Mouse (Mus musculus) kidney, postnatal 36 days (tissue): ENCODE data around the gene Nfyc.

ENCODE experiments used
- DNase-seq, 2 experiments: peaks; one replicate each; pipeline ENCODE4 v3.0.0; 2021 to 2022; ENCODE audit warnings: mixed read lengths in 2 of 2

The Nfyc gene

DNA sequence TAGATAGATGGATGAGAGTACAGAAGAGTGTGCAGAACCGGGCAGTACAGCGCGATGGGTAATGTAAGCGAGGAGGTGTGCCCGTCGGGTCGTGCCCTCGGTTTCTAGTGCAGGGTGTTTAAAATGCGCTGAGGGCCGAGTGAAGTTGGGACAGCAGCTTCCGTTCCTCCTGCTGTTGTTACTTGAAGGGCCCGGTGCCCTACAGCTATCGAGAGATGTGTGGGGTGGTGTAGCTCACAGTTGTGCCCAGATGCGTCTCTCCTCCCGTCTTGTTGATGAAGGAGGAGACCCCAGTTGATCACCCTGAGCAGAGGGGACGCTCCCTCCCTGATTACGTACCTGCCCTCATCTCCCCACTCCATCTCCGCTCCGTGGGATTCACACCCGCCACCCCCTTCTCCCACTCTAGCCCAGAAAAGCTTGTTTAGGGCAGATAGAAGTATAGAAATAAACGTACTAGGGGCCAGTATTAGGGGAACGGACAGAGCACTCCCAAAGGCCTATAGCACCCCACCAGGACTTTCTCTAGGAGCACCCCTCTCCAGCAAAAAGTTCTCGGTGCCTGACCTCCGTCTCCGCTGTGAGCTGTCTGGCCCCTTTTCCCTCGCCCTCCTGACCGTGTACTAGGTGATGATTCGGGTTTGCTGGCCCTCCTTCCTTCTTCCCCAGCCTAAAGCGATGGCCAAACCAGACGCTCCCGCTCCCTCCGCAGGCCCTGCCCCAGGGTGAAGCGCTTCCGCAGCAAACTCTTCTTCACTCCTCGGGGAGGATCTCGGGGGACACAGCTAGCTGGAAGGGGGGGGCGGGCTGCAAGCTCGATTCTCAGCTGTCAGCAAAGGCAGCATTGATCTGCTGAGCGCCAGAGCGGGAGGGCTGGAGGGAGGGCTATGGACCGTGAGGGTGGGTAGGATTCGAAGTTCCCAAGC, 83.2 kb downstream of the Nfyc start, which contains the start of gene Kcnq4:
Gene Kcnq4, minus strand, starts transcription at position 672 of the 926 bp plus-strand sequence.
- no peak for DNase-seq

DNA sequence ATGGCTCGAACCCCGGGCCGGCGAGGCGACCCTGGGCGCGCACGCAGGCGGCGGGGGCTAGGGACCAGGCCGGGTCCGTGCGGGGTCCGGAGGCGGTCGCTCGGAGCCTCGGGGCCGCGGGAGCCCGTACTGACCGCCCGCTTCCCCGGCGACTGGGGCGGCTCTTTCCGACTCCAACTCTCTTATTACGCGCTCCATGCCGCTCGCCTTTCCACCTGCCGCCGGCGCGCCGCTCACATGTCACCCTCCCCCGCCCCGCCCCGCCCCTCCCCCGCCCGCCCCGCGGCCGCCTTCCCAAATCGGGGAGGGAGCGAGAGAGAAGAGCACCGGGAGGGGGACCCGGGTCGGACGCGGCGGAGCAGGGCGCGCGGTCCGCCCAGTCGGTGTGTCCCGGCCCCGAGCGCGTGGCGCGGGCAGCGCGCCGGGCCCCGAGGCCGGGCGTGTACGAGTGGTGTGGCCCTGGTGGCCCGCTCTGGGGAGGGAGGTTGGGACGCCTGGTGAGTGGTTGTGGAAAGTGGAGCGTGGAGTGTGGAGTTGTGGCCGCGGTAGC, 84.1 kb downstream of the Nfyc start:
- DNase-seq: peak; percentile 14 to 41

- DNase-seq: peak in 1 of 2 experiments; percentile 11
These were observed 84.7 kb downstream of the Nfyc start for GRCm38 (mm10) chr4:120746552-120747150.

GRCm38 (mm10) chr4:120745731-120746551, 85.4 kb downstream of the Nfyc start:
- DNase-seq: no peak

DNA sequence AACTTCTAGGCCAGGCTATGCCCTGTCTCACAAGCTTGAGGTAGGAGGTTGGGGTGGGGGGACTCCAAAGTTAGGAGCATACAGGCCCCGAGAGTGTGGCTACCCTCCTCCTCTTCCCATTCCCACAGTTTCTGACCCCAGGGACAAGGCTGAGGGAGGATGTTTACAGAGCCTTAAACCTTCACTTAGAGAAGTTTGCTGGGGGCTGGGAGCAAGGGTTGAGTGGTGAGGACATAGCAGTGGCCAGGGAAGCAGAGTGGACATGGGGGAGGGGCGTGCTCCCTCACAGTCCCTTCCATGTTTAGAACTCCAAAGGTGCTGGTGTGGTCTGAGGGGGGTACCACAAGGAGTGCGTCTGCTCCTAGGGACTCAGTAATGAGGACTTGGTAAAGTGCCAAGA, 87.7 kb downstream of the Nfyc start:
- DNase-seq: no peak

- no peak for DNase-seq
These were observed 90.1 kb downstream of the Nfyc start for GRCm38 (mm10) chr4:120741303-120741702.

DNA sequence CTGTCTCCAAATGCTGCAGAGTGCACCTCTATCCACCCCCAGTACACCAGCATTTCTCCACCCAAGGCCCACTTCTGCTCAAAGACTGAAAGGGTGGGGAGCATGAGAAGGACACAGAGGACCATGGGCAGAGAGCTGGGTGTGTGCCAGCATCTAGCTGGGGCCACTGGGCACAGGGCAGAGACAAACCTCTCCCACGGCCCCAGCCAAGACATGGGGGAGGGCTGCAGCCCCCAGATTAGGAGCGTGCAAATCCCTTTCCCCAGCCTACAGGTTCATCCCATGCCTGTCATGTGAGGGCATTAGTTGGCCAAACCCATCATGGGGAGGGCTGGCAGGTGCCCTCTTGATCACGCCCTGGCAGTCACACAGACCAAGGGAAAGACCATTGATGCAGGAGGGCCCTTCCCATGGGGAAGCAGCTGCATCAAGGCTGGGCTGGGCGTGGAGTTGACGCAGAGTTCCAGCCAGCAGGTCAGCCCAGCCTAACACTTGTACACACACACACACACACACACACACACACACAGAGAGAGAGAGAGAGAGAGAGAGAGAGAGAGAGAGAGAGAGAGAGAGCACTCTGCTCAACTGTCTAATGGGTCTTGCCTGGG, 97.3 kb downstream of the Nfyc start:
- DNase-seq: no peak

GRCm38 (mm10) chr4:120732737-120733136, 98.6 kb downstream of the Nfyc start:
- no peak for DNase-seq

GRCm38 (mm10) chr4:120731030-120731644, 100.2 kb downstream of the Nfyc start:
- DNase-seq: peak; percentile 69 to 84

DNA sequence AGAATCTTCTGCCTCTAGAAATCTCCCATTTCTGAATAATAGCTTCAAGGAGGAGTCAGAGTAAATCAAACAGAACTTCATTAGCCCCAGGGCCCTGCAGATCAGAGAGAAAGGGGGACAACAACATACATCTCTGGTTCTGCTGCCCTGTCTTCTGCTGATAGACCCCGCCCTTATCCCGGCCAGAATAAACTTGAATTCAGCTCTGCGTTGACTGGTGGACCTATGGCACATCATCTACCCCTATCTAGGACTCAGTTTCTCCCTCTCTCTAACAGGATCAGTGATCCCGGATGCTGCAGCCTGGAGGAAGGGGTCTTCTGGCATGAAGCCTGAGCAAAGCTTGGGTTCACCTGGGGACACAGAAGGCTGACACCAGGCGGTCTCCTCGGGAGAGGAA, 100.8 kb downstream of the Nfyc start:
- DNase-seq: no peak

DNA sequence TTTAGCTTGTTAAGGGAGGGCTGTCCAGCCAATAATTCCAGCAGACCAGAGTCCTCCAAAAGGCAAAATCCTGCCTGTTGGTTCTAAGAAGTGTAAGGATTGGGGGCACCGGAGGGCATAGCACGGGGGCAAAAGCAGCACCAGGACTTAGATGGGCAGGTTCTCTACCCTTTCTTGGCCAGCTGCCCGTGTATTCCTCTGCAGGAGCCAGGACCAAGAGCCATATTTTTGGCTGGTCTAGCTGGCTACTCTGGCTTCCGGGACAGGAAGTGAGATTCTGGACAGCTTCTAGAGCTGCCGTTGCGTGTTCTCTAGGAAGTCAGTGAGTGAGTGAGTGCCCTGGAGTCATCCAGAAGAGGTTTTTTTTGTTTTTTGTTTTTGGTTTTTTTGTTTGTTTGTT, 101.2 kb downstream of the Nfyc start:
- DNase-seq: peak; percentile 54 to 67

DNA sequence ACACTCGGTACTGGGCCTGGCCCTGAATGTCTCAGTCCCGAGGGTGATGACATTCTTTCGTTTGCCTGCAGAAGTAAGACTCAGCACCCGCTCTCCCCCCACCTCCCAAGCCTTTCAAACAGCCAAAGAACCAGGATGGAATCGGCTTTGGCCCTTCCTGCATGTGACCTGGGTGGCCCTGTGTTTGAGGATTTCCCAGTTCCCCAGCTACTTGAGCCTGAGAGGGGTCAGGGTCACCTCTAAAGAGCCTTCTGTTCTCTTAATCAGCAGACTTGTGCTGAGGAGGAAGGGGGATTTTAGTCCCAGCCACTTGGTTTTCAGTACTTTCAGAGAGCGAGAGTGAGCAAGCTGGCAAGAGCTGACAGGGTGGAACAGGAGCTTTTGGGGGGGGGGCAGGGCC, 101.9 kb downstream of the Nfyc start:
- DNase-seq: no peak

GRCm38 (mm10) chr4:120727842-120728241, 103.5 kb downstream of the Nfyc start:
- no peak for DNase-seq

- DNase-seq: no peak
These were observed 105.2 kb downstream of the Nfyc start for GRCm38 (mm10) chr4:120726174-120726573.

- no peak for DNase-seq
These were observed 105.8 kb downstream of the Nfyc start for GRCm38 (mm10) chr4:120725516-120726090.

DNA sequence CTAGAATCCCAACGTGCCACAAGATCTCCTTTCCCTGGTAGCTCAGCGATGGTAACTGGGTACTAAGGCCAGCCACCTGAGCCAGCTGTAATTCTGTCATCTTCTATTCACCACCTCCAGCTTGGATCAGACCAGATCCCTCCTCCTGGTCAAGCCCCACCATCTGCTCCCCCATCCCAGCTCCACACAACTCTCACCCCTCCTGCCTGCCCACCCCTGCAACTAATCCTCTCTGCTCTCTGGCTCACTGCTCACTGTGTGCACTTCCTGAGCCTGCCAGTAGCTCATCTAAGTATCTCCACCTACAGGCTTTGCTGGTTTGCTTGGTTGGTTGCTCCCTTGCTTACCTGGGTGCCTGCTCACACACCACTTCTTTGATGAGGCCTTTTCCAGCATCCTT, 109.8 kb downstream of the Nfyc start:
- DNase-seq: no peak

GRCm38 (mm10) chr4:120719152-120719551, 112.2 kb downstream of the Nfyc start:
- DNase-seq: no peak

GRCm38 (mm10) chr4:120717591-120717990, 113.8 kb downstream of the Nfyc start:
- DNase-seq: no peak

GRCm38 (mm10) chr4:120716765-120717164, 114.6 kb downstream of the Nfyc start:
- no peak for DNase-seq

DNA sequence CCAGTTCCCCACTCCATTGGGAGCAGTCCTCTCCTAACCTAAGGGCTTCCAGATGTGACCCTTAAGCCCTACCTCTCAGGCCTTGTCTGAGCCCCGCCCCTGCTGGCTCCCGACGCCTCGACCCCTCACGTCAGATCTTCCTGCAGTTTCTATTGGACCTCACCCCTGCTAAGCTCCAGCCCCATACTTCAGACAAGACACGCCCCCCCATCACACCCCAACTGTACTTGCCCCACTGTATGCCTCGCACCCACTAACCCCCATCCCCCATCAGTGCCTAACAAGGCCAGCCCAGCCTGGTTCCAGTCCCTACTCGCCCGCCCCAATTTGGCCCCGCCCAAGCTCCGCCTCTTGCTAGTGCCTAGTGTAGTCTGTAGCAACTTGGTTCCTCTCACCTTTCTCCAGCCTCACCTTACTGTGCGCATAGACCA, 115.2 kb downstream of the Nfyc start:
- DNase-seq: peak; percentile 58 to 83

GRCm38 (mm10) chr4:120713856-120714497, 117.4 kb downstream of the Nfyc start:
- no peak for DNase-seq
